Mouse (Mus musculus): Measurements from ENCODE around the gene Wnt5b. TPM values are rescaled to one million over a fixed set of nuclear protein-coding genes. Genes with fewer than 3 reads are reported as not detected.

The Wnt5b gene
- polyA plus RNA-seq, 1 experiment from 2014 or later = 11.4 TPM

DNA sequence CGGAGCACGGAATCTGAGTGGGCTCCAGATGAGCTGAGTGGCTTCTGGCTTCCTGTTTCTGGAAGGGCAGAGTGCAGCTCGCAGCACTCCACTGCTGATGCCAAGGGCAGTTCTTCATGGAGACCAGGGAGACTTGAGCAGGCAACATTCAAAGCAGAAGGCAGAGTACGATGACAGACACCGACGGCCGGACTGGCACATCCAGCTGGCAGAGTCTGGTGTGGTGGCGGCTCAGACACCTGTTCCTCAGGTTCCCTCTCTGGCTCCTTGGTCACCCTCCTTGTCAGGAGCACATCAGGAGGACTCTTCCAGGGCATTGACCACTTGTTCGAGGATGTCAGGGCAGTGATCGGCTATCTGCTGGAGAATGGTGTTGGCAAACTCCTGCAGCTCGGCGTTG lies 31.2 kb upstream of the Wnt5b start:
- peaks cover 27% of the 10 kb centered on the region for H3K36me3 ChIP-seq (ENCODE audit: control insufficient read depth, insufficient read depth, low read length)

DNA sequence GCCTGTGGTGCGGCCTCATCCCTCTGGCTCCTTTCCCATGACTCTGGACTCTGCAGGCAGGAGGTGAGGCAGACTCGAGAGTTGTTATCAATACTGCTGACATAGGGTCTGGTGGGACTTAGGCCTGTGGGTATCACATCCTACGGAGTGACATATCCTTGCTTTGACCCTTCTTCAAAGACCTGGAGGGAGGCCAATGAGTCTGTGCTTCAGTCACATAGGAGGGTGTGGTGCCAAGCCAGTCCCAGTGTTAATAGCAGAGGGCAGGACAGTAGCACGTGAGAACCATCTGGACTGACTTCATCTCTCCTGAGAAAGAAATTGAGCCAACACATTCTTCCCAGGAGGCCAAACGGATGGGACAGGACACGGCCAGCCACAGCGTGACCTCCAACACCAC lies 28.1 kb upstream of the Wnt5b start:
- ATAC-seq (ENCODE audit: low read depth) (no peak), DNase-seq (ENCODE audit: low spot score) (no peak)
- Histone ChIP-seq H3K4me1 (ENCODE audit: control insufficient read depth, insufficient read depth, low read length) (no peaks in the 10 kb centered on the region), H3K27me3 (replicated peaks; ENCODE audit: control insufficient read depth, insufficient read depth, low read length) (no peaks in the 10 kb centered on the region), H3K9me3 (ENCODE audit: control insufficient read depth, low read length) (no peaks in the 10 kb centered on the region), H3K9ac (ENCODE audit: low read depth, low read length) (no peak overlapping the region), H3K4me3 (ENCODE audit: low read depth, low read length) (no peak overlapping the region), H3K36me3 (ENCODE audit: control insufficient read depth, insufficient read depth, low read length) (peaks cover 27% of the 10 kb centered on the region), H3K27ac (replicated peaks; ENCODE audit: low read depth, low read length) (no peak overlapping the region), H3K4me2 (ENCODE audit: low read depth, low read length) (no peak overlapping the region)
- WGBS = 69% methylated on average over 7 of the region's 7 CpGs

More for the DNA sequence above, 31.2 kb upstream of the Wnt5b start:
- Histone ChIP-seq H3K4me2 (ENCODE audit: low read depth, low read length) (no peak overlapping the region), H3K9me3 (ENCODE audit: control insufficient read depth, low read length) (no peaks in the 10 kb centered on the region), H3K4me1 (ENCODE audit: control insufficient read depth, insufficient read depth, low read length) (peaks cover 7% of the 10 kb centered on the region), H3K27me3 (replicated peaks; ENCODE audit: control insufficient read depth, insufficient read depth, low read length) (no peaks in the 10 kb centered on the region), H3K9ac (ENCODE audit: low read depth, low read length) (no peak overlapping the region), H3K27ac (replicated peaks; ENCODE audit: low read depth, low read length) (no peak overlapping the region), H3K4me3 (ENCODE audit: low read depth, low read length) (no peak overlapping the region)
- no peak for DNase-seq (ENCODE audit: low spot score)
- ATAC-seq (ENCODE audit: low read depth) = no peak
- WGBS = 92% methylated on average over 12 of the region's 12 CpGs

DNA sequence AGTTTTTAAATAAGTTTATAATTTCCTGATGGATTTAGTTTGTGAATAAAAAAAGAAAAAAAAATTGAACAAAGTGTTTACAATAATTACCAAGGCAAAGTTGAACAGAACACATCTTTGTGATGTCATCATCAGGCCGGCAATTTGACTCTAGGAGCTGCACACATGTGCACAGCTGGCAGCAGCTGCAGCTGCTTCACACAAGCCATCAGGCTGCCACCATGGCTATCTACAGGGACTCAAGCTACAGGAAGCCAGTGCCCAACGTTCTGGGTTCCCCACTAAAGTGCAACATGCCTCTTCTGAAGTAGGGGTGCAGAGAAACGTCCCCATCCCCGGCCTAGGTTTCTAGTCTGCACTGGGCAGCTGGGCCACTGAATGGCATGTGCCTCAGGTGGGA lies 26.6 kb upstream of the Wnt5b start:
- Histone ChIP-seq H3K36me3 (ENCODE audit: control insufficient read depth, insufficient read depth, low read length) (peaks cover 27% of the 10 kb centered on the region), H3K9ac (ENCODE audit: low read depth, low read length) (no peak overlapping the region), H3K4me2 (ENCODE audit: low read depth, low read length) (no peak overlapping the region), H3K9me3 (ENCODE audit: control insufficient read depth, low read length) (no peaks in the 10 kb centered on the region), H3K27me3 (replicated peaks; ENCODE audit: control insufficient read depth, insufficient read depth, low read length) (no peaks in the 10 kb centered on the region), H3K27ac (replicated peaks; ENCODE audit: low read depth, low read length) (no peak overlapping the region), H3K4me3 (ENCODE audit: low read depth, low read length) (no peak overlapping the region), H3K4me1 (ENCODE audit: control insufficient read depth, insufficient read depth, low read length) (no peaks in the 10 kb centered on the region)
- 78% methylated on average over 4 of the region's 4 CpGs for WGBS
- DNase-seq (ENCODE audit: low spot score) (peak; percentile 48), ATAC-seq (ENCODE audit: low read depth) (no peak)

DNA sequence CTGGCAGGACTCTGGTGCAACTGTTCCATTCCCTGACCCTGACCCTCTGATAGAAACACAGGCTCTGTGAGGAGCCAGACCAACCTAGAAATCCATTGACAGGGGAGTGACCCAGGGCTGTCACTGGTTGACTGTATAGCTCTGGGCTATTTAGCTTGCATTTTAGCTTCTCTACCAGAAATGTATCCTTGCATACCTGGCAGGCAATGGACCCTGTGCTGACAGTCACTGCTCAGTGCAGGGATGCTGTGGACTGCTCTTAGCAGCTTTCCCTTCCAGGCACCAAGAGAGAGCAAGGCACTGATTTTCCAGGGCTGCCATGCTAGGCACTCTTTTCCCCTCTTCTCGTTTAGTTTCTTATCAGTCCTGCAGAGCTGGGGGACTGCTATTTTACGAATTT lies 24.2 kb upstream of the Wnt5b start:
- Histone ChIP-seq H3K27me3 (replicated peaks; ENCODE audit: control insufficient read depth, insufficient read depth, low read length) (no peaks in the 10 kb centered on the region), H3K4me3 (ENCODE audit: low read depth, low read length) (no peak overlapping the region), H3K4me2 (ENCODE audit: low read depth, low read length) (no peak overlapping the region), H3K9ac (ENCODE audit: low read depth, low read length) (no peak overlapping the region), H3K36me3 (ENCODE audit: control insufficient read depth, insufficient read depth, low read length) (peaks cover 5% of the 10 kb centered on the region; the same call in 1 of the 2 replicates), H3K9me3 (ENCODE audit: control insufficient read depth, low read length) (no peaks in the 10 kb centered on the region), H3K27ac (replicated peaks; ENCODE audit: low read depth, low read length) (no peak overlapping the region), H3K4me1 (ENCODE audit: control insufficient read depth, insufficient read depth, low read length) (no peaks in the 10 kb centered on the region)
- 77% methylated on average over 2 of the region's 2 CpGs for WGBS
- DNase-seq (ENCODE audit: low spot score) = no peak
- no peak for ATAC-seq (ENCODE audit: low read depth)

DNA sequence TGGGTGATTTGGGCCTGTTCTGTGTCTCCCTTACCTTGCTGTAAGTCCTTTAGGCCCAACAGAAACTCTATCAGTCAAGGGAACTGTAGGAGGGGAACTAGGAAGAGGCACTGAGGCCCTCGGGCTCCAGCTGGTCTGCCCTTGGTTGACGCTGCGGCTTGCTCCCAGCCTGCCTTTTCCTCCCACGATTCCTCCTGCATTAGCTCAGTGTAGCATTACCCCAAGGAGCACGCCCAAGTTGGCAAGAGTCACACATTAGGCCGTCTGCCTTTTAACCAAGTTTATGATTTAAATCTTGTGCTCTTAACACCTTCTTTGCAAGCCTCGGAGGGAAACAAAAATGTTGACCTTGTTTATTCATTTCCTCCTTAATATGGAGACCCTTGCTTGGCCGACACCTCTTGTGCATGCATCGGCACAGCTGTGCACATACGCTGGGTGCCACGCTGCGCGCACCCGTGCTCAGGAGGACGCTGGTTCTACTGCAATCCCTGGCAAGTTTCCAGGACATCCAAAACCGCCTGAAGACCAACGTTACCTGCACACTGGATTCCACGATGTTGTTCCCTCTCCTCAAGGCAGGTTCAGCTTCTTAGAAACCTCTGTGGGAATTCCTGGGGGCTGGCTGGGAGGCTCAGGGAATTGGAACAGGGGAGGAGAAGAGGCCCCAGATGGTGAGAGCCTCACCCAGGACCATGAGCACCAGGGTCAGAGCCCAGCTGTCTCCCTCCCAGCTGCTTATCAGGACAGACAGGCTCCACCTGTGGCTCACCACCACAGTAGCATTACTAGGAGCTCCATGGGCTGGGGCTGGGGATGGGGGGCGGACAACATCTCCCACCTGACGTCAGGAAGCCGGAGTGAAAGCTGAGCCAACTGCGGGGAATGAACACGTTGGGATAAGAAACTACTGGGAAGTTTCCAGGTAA lies 21.6 kb upstream of the Wnt5b start:
- 69% methylated on average over 23 of the region's 23 CpGs for WGBS
- Histone ChIP-seq H3K4me1 (ENCODE audit: control insufficient read depth, insufficient read depth, low read length) (no peaks in the 10 kb centered on the region), H3K27ac (replicated peaks; ENCODE audit: low read depth, low read length) (no peak overlapping the region), H3K9me3 (ENCODE audit: control insufficient read depth, low read length) (no peaks in the 10 kb centered on the region), H3K4me2 (ENCODE audit: low read depth, low read length) (no peak overlapping the region), H3K27me3 (replicated peaks; ENCODE audit: control insufficient read depth, insufficient read depth, low read length) (no peaks in the 10 kb centered on the region), H3K9ac (ENCODE audit: low read depth, low read length) (no peak overlapping the region), H3K4me3 (ENCODE audit: low read depth, low read length) (no peak overlapping the region), H3K36me3 (ENCODE audit: control insufficient read depth, insufficient read depth, low read length) (no peaks in the 10 kb centered on the region)
- peak; percentile 73 for ATAC-seq (ENCODE audit: low read depth)
- peak; percentile 50 for DNase-seq (ENCODE audit: low spot score)

DNA sequence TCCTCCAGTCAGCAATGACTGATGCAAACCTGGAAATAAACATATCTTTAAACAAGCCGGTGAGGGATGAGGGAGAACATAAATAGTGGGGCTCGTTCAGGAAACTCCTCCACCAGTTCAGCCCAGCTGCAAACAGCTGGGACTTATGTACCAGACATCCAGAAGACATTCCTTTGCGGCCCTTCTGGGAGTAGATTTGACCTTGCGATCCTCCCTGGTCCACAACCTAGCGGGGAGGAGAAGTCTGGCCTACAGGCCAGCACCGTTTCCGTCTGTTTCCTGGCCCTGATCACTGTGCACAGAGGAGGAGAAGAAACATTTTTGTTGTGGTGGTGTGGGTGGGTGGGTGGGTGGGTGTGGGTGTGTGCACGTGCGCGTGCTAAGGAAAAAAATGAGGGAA lies 18.4 kb upstream of the Wnt5b start:
- DNase-seq (ENCODE audit: low spot score) (no peak), ATAC-seq (ENCODE audit: low read depth) (no peak)
- Histone ChIP-seq H3K27me3 (replicated peaks; ENCODE audit: control insufficient read depth, insufficient read depth, low read length) (no peaks in the 10 kb centered on the region), H3K9me3 (ENCODE audit: control insufficient read depth, low read length) (no peaks in the 10 kb centered on the region), H3K36me3 (ENCODE audit: control insufficient read depth, insufficient read depth, low read length) (no peaks in the 10 kb centered on the region), H3K9ac (ENCODE audit: low read depth, low read length) (no peak overlapping the region), H3K4me3 (ENCODE audit: low read depth, low read length) (no peak overlapping the region), H3K4me1 (ENCODE audit: control insufficient read depth, insufficient read depth, low read length) (no peaks in the 10 kb centered on the region), H3K4me2 (ENCODE audit: low read depth, low read length) (no peak overlapping the region), H3K27ac (replicated peaks; ENCODE audit: low read depth, low read length) (no peak overlapping the region)
- WGBS = 58% methylated on average over 10 of the region's 10 CpGs

DNA sequence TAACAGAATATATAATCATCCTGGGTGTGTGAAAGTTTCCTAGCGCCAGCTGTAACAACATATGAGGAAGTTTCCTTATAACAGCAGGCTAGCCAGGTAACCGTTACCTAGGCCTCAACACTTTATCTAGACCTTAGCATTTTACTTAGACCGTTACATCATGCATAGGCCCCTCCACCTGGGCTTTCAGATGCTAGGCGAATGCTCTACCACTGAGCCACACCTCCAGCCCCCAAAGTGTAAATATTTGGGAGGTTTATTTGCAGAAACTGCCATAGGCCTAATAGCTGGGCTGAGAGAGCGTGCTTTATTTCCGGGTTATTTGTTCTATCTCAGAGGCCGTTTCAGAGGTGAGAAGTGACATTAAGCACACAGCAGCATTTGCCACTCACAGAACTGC lies 14.7 kb upstream of the Wnt5b start:
- Histone ChIP-seq H3K27me3 (replicated peaks; ENCODE audit: control insufficient read depth, insufficient read depth, low read length) (no peaks in the 10 kb centered on the region), H3K36me3 (ENCODE audit: control insufficient read depth, insufficient read depth, low read length) (no peaks in the 10 kb centered on the region), H3K9ac (ENCODE audit: low read depth, low read length) (no peak overlapping the region), H3K4me3 (ENCODE audit: low read depth, low read length) (no peak overlapping the region), H3K4me1 (ENCODE audit: control insufficient read depth, insufficient read depth, low read length) (no peaks in the 10 kb centered on the region), H3K4me2 (ENCODE audit: low read depth, low read length) (no peak overlapping the region), H3K9me3 (ENCODE audit: control insufficient read depth, low read length) (no peaks in the 10 kb centered on the region), H3K27ac (replicated peaks; ENCODE audit: low read depth, low read length) (no peak overlapping the region)
- no peak for DNase-seq (ENCODE audit: low spot score)
- WGBS = 83% methylated on average over 7 of the region's 7 CpGs
- no peak for ATAC-seq (ENCODE audit: low read depth)

DNA sequence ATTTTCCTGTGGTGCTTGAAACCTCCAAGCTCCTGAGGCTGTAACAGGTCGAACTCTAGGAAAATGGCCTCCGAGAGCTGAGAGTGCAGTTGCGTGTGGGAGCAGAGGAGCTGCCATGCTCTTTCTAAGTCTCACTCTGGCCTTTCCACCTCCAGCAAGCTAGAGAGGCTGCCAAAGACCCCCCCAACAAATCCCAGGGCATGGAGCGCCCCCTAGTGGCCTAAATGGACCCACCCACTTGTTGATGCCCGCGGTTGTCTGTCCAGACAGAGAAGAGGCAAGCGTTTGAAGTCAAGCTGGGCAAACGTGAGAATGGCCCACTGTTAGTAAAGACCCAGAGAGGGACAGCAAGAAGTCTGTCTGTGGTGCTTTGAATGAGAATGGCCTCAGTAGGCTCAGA lies 10.3 kb upstream of the Wnt5b start:
- Histone ChIP-seq H3K4me1 (ENCODE audit: control insufficient read depth, insufficient read depth, low read length) (no peaks in the 10 kb centered on the region), H3K9me3 (ENCODE audit: control insufficient read depth, low read length) (no peaks in the 10 kb centered on the region), H3K27ac (replicated peaks; ENCODE audit: low read depth, low read length) (no peak overlapping the region), H3K4me3 (ENCODE audit: low read depth, low read length) (no peak overlapping the region), H3K9ac (ENCODE audit: low read depth, low read length) (no peak overlapping the region), H3K27me3 (replicated peaks; ENCODE audit: control insufficient read depth, insufficient read depth, low read length) (no peaks in the 10 kb centered on the region), H3K4me2 (ENCODE audit: low read depth, low read length) (no peak overlapping the region), H3K36me3 (ENCODE audit: control insufficient read depth, insufficient read depth, low read length) (no peaks in the 10 kb centered on the region)
- 70% methylated on average over 8 of the region's 8 CpGs for WGBS
- ATAC-seq (ENCODE audit: low read depth) (no peak), DNase-seq (ENCODE audit: low spot score) (no peak)

DNA sequence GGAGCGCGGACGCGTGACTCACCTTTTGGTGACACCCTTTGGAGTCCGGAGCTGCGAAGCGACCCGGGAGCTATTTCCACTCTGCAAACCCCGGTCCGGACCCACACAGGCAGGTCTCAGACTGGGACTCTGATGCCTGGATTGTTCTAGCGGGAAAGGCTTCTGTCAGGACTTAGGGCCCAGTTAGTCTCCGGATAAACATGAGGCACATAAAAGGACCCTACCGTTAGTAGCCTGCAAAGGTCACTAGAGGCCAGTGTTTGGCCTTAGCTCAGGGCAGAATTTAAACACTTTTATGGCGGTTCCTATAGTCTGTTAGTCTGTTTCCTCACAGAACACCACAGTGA lies 344 bp upstream of the Wnt5b start:
- WGBS = 2% methylated on average over 14 of the region's 14 CpGs
- peak overlapping the region; percentile 78 for H3K4me3 ChIP-seq (ENCODE audit: low read depth, low read length)
- H3K9me3 ChIP-seq (ENCODE audit: control insufficient read depth, low read length) = no peaks in the 10 kb centered on the region
- H3K4me1 ChIP-seq (ENCODE audit: control insufficient read depth, insufficient read depth, low read length) = 0 out of 2 replicates have a peak, but pooled peaks cover 8% of the 10 kb centered on the region
- peak; percentile 15; the same call in 1 of the 2 replicates for ATAC-seq (ENCODE audit: low read depth)
- H3K27ac ChIP-seq (replicated peaks; ENCODE audit: low read depth, low read length) = no peak overlapping the region
- H3K27me3 ChIP-seq (replicated peaks; ENCODE audit: control insufficient read depth, insufficient read depth, low read length) = peaks cover 11% of the 10 kb centered on the region; the same call in 1 of the 2 replicates
- H3K36me3 ChIP-seq (ENCODE audit: control insufficient read depth, insufficient read depth, low read length) = no peaks in the 10 kb centered on the region
- H3K9ac ChIP-seq (ENCODE audit: low read depth, low read length) = peak overlapping the region; percentile 77
- peak overlapping the region; percentile 90 for H3K4me2 ChIP-seq (ENCODE audit: low read depth, low read length)
- DNase-seq (ENCODE audit: low spot score) = no peak

Measured in embryonic facial prominence, embryonic 14.5 days (tissue).